Mouse (Mus musculus) neural tube, embryonic 10.5 days (tissue): ENCODE data around the gene Scamp1.

Experiments
- DNase-seq: peaks from one replicate; pipeline ENCODE4 v3.0.0-alpha.2; 2017; ENCODE audit warnings: low spot score; ENCODE audit errors: extremely low spot score

Scamp1 gene

GRCm38 (mm10) chr13:94178401-94179040 is 107.1 kb downstream of the Scamp1 start:
- DNase-seq: no peak

DNA sequence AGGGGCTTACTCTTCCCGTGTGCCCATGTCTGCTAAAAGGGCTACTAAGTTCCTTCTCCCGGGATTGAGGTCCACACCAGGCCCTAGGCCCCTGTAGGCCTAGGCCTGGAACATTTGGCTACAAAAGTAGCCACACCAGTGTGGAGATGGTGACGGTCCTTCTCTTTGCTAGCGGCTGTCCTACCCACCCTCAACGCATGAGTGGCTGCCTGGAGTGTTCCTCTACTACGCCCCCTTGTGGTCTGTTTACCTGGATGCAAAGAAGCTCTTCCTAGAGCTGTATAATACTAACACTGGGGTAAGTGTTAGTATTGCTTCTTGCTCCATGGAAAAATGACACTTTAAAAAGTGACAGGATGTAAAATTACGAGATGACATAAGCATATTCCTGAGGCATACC is 108.5 kb downstream of the Scamp1 start:
- DNase-seq: no peak

GRCm38 (mm10) chr13:94175379-94176050 is 110.1 kb downstream of the Scamp1 start:
- DNase-seq: no peak

GRCm38 (mm10) chr13:94174577-94175279 is 110.9 kb downstream of the Scamp1 start:
- no peak for DNase-seq

DNA sequence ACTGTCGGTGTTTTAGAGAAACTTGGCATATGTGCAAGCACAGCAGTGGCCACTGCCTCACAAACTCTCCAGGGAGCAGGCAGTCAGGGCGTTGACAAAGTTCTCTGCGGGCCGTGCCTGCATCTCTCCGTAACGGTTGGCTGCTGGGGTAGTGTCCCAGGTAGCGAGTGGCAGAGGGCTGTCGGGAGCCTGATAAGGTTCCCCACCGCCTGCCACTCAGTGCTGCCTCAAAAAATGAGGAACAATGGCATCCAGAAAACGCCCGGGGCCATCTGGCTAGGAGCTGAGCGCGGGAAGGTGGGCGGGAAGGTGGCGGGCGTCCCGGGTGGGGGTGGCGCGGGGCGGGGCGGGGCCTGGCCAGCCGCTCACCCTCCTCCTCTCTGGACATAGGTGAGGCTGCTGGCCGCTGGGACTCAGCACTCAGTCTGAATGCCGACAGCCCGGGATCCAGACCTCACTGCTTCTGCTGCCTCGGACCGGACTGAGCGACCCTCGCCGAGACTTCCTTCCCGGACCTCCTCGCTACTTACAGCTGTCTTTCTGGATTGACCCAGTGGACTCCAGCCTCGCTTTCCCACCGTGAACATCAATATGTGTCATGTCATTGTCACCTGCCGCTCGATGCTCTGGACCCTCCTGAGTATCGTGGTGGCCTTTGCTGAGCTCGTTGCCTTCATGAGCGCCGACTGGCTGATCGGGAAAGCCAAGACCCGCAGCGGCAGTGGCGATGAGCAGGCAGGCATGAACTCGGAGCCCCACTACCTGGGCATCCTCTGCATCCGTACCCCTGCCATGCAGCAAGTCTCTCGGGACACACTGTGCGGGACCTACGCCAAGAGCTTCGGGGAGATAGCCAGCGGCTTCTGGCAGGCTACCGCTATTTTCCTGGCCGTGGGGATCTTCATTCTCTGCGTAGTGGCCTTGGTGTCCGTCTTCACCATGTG is 111.8 kb downstream of the Scamp1 start:
- DNase-seq: peak; percentile 67

- no peak for DNase-seq
Observed at GRCm38 (mm10) chr13:94172533-94173310, 112.9 kb downstream of the Scamp1 start.

DNA sequence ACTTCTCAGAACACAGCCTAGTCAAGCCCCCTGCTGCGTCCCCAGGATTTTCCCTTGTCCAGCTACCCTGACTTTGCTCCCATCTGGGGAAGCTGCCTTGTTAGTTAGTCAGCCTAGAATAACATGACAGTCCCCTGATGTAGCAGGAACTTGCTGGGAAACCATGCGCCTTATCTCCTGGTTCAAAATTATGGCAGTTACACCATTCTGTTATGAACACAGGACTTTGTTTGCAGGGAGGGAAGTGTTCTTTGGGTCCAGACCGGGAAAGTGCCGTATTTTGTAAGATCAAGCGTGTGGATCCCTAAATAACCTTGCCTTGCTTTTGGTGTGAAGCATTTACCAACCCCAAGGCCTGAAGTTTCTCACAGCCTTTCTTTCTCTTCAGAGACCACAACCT is 114.0 kb downstream of the Scamp1 start:
- DNase-seq: no peak

- DNase-seq: no peak
Observed at GRCm38 (mm10) chr13:94169325-94169916, 116.2 kb downstream of the Scamp1 start.

GRCm38 (mm10) chr13:94168319-94168718 is 117.3 kb downstream of the Scamp1 start:
- no peak for DNase-seq

- DNase-seq: no peak
Observed at GRCm38 (mm10) chr13:94164501-94164900, 121.2 kb downstream of the Scamp1 start.

DNA sequence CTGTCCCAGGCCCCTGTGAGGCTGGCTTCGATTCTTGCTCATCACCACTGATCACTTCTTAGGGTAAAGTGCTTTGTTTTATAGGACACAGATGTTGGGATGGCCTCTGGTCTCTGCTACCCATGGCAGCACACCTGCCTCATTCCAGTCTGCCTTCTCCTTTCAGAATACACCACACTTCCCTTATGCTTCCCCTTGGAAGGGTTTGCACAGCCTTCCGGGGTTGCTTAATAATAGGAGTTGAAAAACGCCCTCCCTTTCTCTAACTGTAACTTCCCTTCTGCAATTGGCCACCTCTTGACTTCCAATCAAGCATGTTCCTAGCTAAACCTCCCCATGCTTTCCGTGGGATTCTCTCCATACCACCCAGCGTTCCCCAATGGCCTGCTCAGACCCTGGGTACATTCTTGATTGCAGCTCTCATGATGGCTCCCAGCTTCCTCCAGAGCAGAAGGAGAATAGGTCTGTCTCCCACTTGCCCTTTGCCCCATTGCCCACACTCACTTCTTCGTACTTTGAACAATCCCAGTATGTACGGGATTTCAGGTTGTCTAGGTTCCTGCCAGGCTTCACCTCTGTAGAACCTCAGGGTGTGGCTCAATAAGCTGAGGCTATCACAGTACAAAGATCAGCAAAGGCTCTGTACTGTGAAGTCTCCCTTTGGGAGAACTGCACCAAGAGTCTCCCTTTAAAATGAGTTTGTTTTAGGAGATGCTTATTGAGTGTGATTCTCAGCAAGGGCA is 126.0 kb downstream of the Scamp1 start:
- DNase-seq: no peak

- no peak for DNase-seq
Observed at GRCm38 (mm10) chr13:94158864-94159477, 126.7 kb downstream of the Scamp1 start.

DNA sequence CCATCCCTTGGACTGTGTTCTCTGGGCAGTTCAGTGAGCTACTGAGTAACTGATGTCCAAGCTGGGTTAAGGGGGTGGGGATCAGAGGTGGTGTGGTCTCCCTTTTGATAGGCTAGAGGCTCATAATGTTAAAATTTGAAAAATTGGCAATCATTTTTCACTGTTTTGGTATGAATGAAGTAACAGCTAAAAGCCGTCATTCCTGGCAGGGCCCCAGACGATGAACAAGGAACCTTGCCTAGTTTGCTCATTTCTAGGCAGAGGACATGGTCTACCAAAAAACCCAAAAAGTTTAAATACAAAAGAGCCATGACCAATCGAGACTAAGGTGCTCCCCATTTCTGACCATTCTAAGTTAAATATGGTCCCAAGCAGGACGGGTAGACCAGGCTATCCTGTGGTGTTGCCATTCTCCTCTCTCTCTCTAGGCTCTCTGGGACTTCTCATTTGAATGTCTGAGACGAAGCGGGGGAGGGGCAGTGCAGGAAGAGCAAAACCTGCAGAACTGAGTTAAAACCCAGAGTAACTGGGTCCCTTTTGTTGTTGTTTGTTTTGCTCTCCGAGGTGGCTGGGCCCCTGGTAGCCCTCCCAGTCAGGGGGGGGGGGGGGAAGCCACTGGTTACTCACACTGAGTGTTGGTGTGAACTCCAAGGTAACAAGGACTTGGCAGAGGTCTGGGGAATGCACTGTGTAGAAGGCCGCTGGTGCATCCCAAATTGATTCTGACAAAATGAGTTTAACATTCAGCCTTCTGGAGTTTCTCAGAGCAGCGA is 129.8 kb downstream of the Scamp1 start:
- DNase-seq: no peak

- no peak for DNase-seq
Observed at GRCm38 (mm10) chr13:94154512-94155296, 131.0 kb downstream of the Scamp1 start.

- DNase-seq: no peak
Observed at GRCm38 (mm10) chr13:94153658-94154057, 132.0 kb downstream of the Scamp1 start.

GRCm38 (mm10) chr13:94152836-94153235 is 132.8 kb downstream of the Scamp1 start:
- DNase-seq: no peak
